Mouse (Mus musculus) limb, embryonic 10.5 days (tissue): Measurements from ENCODE around the gene Med12. TPM values are rescaled to one million over a fixed set of nuclear protein-coding genes. Genes with fewer than 3 reads are reported as not detected.

Experiments used
- polyA plus RNA-seq: library from polyadenylated mRNA; unstranded; fragments of >200 nt; fragmentation: Nextera tagmentation; extraction: Ambion mirVana; gene quantifications from 2 replicates; pipeline ENCODE4 v1.2.1, GENCODE M21; 2016

Med12 gene
- polyA plus RNA-seq, 1 experiment from 2014 or later, result 42.9 TPM

Other genes with a start within 250 kb of the Med12 start
- gene Tex11, start 214.4 kb upstream of the Med12 start, polyA plus RNA-seq, result 0.04 and 0.05 TPM in 2 replicates
- gene Slc7a3, start 188.0 kb upstream of the Med12 start, polyA plus RNA-seq, result 0.65 and 1.1 TPM in 2 replicates
- 49.2 and 50.4 TPM in 2 replicates for gene Snx12, start 51.5 kb upstream of the Med12 start, polyA plus RNA-seq
- 3.7 and 4.7 TPM in 2 replicates for gene Foxo4, start 19.5 kb upstream of the Med12 start, polyA plus RNA-seq
- not detected in 2 replicates for gene Gm614, start 10.0 kb upstream of the Med12 start, polyA plus RNA-seq
- gene Il2rg, start 5.8 kb upstream of the Med12 start, polyA plus RNA-seq, result 4.8 and 4.9 TPM in 2 replicates
- gene Gm20489, start 5.0 kb upstream of the Med12 start, polyA plus RNA-seq, result not detected in 2 replicates
- gene Nlgn3, start 25.1 kb downstream of the Med12 start, polyA plus RNA-seq, result 1.6 and 7.8 TPM in 2 replicates
- not detected in 2 replicates for gene Gjb1, start 102.3 kb downstream of the Med12 start, polyA plus RNA-seq
- 23.0 and 30.8 TPM in 2 replicates for gene Zmym3, start 146.8 kb downstream of the Med12 start, polyA plus RNA-seq
- gene Nono, start 155.3 kb downstream of the Med12 start, polyA plus RNA-seq, result 627 and 644 TPM in 2 replicates
- gene Itgb1bp2, start 175.1 kb downstream of the Med12 start, polyA plus RNA-seq, result 2.2 and 2.9 TPM in 2 replicates